ENCODE assay signal across 25 mouse cellular contexts in the genomic region with DNA sequence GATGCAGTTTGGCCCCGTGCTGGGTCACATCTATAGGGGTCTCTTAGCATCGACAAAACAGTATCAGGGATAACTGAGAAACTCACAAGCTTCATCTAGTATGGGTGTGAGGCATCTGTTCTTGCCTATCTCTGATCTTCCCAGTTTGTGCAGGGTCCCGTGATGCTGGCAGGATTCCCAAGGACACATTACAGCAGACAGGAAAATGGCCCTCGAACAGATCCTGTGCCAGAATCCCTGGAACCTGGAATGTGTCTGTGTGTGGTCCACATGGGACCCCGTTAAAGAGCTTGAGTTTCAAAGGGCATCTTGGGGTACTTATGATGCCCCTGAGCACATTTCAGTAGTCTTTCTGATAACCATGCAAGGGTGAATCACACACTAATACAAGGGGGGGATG.
A peak's percentile ranks its signal among the peaks of the same experiment; 100 is the strongest.
DNase-seq lines count a peak whose midpoint lies in the region; ATAC-seq and TF ChIP-seq lines count a peak whose summit lies in the region.
"Had no signal": no experiment of that assay in that cellular context is flagged by ENCODE, and none has a peak within 500 bp of the region (broad histone marks: within the 10 kb centered on the region; RNA-seq: fewer than 3 reads in every experiment).

No protein-coding gene starts in this region.

- ATAC-seq in intestine, embryonic 16.5 days = no peak
- ATAC-seq in intestine, postnatal 0 days = no peak
- ATAC-seq: activated CD4-positive, CD25-positive, alpha-beta regulatory T cell, adult 4 months; forebrain, embryonic 13.5 days; hindbrain, embryonic 16.5 days; midbrain, embryonic 15.5 days had no signal

- H3K36me3 ChIP-seq in intestine, embryonic 16.5 days (ENCODE audit: control insufficient read depth, insufficient read depth, low read length) = no peaks in the 10 kb centered on the region
- H3K36me3 ChIP-seq in intestine, postnatal 0 days (ENCODE audit: control insufficient read depth, insufficient read depth) = no peaks in the 10 kb centered on the region
- H3K36me3 ChIP-seq: heart, embryonic 10.5 days; heart, embryonic 15.5 days; midbrain, embryonic 10.5 days; midbrain, embryonic 15.5 days; neural tube, embryonic 12.5 days had no signal

- H3K4me2 ChIP-seq in intestine, embryonic 16.5 days (ENCODE audit: low read depth, low read length) = no peak overlapping the region
- no peak overlapping the region for H3K4me2 ChIP-seq in intestine, postnatal 0 days (replicated peaks; ENCODE audit: low read depth)
- H3K4me2 ChIP-seq: forebrain, embryonic 13.5 days; heart, embryonic 15.5 days; midbrain, embryonic 15.5 days; neural tube, embryonic 12.5 days had no signal

- H3K4me1 ChIP-seq in intestine, embryonic 16.5 days (ENCODE audit: control insufficient read depth, insufficient read depth, low read length) = no peaks in the 10 kb centered on the region
- no peaks in the 10 kb centered on the region for H3K4me1 ChIP-seq in intestine, postnatal 0 days (replicated peaks; ENCODE audit: control insufficient read depth, insufficient read depth, low read length)
- H3K4me1 ChIP-seq: forebrain, embryonic 13.5 days; heart, embryonic 10.5 days; midbrain, embryonic 10.5 days; midbrain, embryonic 15.5 days; neural tube, embryonic 12.5 days had no signal

- H3K27me3 ChIP-seq in intestine, embryonic 16.5 days (replicated peaks; ENCODE audit: control insufficient read depth, insufficient read depth, low read length) = no peaks in the 10 kb centered on the region
- H3K27me3 ChIP-seq in intestine, postnatal 0 days (replicated peaks; ENCODE audit: control insufficient read depth, insufficient read depth, low read length) = no peaks in the 10 kb centered on the region
- H3K27me3 ChIP-seq: CH12.LX; forebrain, embryonic 13.5 days; heart, embryonic 15.5 days; midbrain, embryonic 15.5 days; neural tube, embryonic 12.5 days had no signal

- no peak overlapping the region for H3K9ac ChIP-seq in intestine, embryonic 16.5 days (ENCODE audit: low read depth, low read length)
- H3K9ac ChIP-seq in intestine, postnatal 0 days (ENCODE audit: low read depth, low read length) = no peak overlapping the region
- H3K9ac ChIP-seq: forebrain, embryonic 13.5 days; heart, embryonic 15.5 days; liver, embryonic 14.5 days; midbrain, embryonic 15.5 days; neural tube, embryonic 12.5 days had no signal

- TF ChIP-seq CTCF in intestine, postnatal 0 days (IDR thresholded peaks at IDR 0.05; ENCODE audit: low read depth) = no peak

- peak; percentile 9 to 38 for DNase-seq in adrenal gland, adult (ENCODE audit: inconsistent age in 2 of 2, low spot score in 1 of 2)
- DNase-seq in adrenal gland, adult 18-20 months (ENCODE audit: low spot score in 2 of 2) = no peak
- peak; percentile 2 for DNase-seq in right cerebral cortex, postnatal 4 days
- DNase-seq in right cerebral cortex, postnatal 14 days = no peak
- no peak for DNase-seq in retina, postnatal 1 day
- DNase-seq: cerebellum, adult 11 months; cerebellum, adult 9-11 months; gastrocnemius, postnatal 10 days; kidney, adult 8-10 months; liver; lung, adult 2 months; right cerebral cortex, adult 18-20 months had no signal

- H3K27ac ChIP-seq in intestine, embryonic 16.5 days (ENCODE audit: low read length) = peak overlapping the region; percentile 36; the same call in 1 of the 2 replicates
- H3K27ac ChIP-seq in intestine, postnatal 0 days (ENCODE audit: low read depth, low read length) = no peak overlapping the region
- H3K27ac ChIP-seq: forebrain, embryonic 13.5 days; heart, embryonic 10.5 days; heart, embryonic 15.5 days; kidney, postnatal 0 days; liver, embryonic 14.5 days; midbrain, embryonic 10.5 days; midbrain, embryonic 15.5 days; neural tube, embryonic 12.5 days had no signal

- H3K4me3 ChIP-seq in intestine, embryonic 16.5 days (ENCODE audit: low read length) = no peak overlapping the region
- no peak overlapping the region for H3K4me3 ChIP-seq in intestine, postnatal 0 days (ENCODE audit: low read depth, low read length)
- H3K4me3 ChIP-seq: forebrain, embryonic 13.5 days; heart, embryonic 10.5 days; heart, embryonic 15.5 days; midbrain, embryonic 10.5 days; midbrain, embryonic 15.5 days; neural tube, embryonic 12.5 days had no signal

- no peaks in the 10 kb centered on the region for H3K9me3 ChIP-seq in intestine, embryonic 16.5 days (ENCODE audit: control insufficient read depth, low read length)
- H3K9me3 ChIP-seq in intestine, postnatal 0 days (ENCODE audit: control insufficient read depth) = no peaks in the 10 kb centered on the region
- H3K9me3 ChIP-seq: forebrain, embryonic 13.5 days; heart, embryonic 10.5 days; heart, embryonic 15.5 days; midbrain, embryonic 10.5 days; midbrain, embryonic 15.5 days; neural tube, embryonic 12.5 days had no signal

- WGBS in intestine, embryonic 16.5 days = 60% methylated on average over 5 of the region's 5 CpGs
- 67% methylated on average over 5 of the region's 5 CpGs for WGBS in intestine, postnatal 0 days

Comparison
In these comparisons a context has a peak if more than half of its experiments do, and no peak if none do; other contexts are left out.
1. DNase-seq: peak in adrenal gland, adult (2 of 2) and right cerebral cortex, postnatal 4 days (single experiment); none in adrenal gland, adult 18-20 months (0 of 2), right cerebral cortex, postnatal 14 days (single experiment) and retina, postnatal 1 day (single experiment).